Mouse (Mus musculus) retina, postnatal 7 days (tissue): Measurements from ENCODE around the gene Wnt3.

ENCODE experiments used
- DNase-seq: peaks from one replicate; pipeline ENCODE4 v3.0.0-alpha.2; 2012; ENCODE audit warnings: low read depth, low spot score

Wnt3 gene

DNA sequence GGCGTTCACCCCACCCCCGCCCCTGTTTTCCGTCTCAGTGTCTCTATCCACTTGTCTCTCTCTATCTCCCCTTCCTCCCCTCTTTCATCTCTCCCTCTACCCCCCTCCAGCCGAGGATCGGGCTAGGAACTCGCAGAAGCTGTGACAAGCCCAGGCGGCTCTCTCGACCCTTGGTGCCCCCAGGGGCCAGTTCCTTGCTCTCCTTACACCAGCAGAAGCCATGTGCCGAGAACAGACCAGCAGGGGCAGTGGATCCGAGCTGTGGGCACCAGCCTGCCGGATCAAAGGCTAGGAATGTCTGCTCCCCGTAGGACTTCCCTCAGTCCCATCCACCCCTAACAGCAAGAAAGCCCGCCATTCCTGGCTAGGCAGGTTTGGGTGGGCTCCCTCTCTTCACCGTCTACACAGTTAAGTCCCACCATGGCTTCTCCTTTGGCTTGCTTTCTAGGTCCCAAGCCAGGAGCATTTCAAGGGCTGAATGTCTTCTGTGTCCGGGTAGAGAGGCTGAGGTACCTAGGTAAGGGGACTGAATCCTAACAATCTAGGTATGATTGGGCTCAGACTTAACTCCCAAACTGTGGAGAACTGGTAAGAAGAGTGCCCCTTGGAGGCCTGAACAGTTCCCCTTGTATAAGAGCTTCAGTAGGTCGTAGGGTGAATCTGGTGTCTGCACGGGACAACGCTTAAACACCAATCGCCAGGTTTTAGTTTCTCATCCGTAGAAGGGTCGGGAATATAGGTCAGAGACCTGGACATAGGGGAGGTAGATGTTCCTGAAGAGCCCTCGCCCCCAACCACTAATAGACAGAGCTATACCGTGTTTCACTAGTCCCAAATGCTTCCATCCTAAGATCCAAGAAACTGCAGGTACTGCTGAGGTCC is 1.2 kb upstream of the Wnt3 start:
- no peak for DNase-seq

DNA sequence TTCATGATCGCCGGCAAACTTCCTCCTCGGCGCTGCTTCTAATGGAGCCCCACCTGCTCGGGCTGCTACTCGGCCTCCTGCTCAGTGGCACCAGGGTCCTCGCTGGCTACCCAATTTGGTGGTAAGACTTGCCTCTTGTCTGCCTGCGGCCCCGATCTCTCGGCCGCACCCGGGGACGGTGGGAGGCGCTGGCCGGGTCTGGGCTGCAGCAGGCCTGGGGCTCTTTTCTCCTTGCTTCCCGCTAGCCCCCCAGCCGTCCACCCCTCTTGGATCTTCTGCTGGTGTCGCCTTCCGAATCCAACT is 229 bp downstream of the Wnt3 start:
- no peak for DNase-seq

DNA sequence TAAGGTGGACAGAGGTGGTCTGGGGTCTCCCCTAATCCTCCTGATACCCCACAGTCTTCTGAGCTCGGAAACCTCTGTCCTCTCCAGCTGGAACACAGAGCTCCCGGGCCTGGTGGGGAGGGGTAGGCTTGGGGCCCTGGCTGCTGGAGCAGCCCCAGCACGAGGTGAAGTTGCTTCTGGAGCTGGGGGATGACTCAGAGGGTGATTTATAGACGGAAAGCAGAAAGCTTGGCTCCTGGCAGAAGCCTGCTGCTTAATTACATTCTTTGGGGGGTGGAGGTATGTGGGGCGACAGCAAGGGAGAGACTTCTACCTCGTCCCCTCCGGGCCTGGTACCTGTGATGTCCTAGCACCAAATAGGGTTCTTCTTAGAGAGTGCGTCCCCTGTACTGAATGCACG is 6.2 kb downstream of the Wnt3 start:
- DNase-seq, result no peak

DNA sequence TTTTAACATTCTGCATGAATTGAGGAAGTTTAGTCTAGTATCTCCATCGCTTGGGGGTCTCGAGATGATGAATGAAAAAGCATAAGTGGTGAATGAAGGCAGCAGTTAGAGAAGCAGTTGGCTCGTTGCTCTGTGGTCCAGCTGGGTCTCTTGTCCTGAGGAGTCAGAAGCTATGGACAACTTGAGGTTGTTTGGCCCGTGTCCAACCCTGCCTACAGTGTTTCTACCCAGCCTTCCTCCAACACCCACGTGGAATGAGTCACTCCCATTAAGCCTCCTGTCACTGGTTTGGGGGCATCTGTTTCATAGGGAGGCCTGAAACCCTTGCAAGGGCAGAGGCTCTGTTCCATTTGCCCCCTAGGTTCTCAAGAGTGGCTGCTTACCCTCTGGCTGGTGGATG is 16.0 kb downstream of the Wnt3 start:
- no peak for DNase-seq

DNA sequence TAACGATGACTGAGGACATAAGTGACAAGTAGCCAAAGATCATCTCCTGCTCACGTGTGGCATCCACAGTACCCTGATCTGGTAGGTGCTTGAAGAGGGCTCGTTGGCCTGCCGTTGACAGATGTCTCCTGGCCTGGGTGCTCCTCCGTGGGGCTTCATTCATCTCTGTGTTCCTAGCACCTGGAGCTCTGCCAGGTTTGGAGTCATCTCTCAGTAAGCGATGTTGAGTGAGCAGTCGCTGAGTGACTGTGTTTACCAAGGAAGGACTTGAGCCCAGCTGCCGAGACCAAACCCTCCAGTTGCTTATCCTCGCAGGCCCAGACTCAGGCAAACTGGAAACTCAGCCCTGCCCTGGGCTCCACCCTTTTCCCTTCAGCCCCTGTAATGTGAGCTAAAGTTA is 27.2 kb downstream of the Wnt3 start:
- no peak for DNase-seq

DNA sequence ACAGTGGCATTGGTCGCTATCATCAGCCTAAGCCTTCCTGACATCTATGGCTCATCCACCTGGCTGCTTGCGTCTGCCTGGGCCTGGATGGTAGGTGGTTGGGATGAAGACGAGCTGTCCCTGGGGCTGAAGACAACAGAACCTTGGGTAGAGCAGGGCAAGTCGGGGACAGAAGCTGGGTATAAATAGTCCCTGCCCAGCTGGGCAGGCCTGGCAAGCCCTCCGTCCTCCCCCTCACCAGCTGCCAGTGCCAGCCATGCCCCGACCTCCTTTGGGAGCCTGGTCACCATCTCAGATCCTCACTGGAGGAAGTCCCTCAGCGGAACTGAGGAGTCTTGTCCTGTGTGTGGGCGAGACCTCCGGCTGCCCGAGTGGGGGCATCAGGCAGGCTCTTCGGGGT is 30.2 kb downstream of the Wnt3 start:
- no peak for DNase-seq

DNA sequence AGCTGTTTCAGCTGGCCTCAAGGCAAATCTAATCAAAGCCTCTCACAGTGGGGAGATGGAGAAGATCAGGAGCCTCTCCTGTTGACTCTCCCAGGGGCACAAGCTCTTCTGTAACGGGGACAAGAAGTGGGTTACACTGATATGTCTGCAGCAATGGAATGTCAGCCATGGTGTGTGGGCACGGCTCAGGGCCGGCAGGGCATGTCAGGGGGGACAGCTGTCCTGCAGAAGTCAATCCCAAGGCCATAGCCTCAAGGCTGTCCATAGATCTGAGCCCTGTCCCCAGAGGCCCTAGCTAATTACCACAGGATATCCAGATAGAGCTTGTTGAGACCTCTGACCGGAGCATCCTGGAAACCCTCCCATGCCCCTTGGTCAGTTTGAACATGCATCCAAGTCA is 30.9 kb downstream of the Wnt3 start:
- DNase-seq, result no peak

DNA sequence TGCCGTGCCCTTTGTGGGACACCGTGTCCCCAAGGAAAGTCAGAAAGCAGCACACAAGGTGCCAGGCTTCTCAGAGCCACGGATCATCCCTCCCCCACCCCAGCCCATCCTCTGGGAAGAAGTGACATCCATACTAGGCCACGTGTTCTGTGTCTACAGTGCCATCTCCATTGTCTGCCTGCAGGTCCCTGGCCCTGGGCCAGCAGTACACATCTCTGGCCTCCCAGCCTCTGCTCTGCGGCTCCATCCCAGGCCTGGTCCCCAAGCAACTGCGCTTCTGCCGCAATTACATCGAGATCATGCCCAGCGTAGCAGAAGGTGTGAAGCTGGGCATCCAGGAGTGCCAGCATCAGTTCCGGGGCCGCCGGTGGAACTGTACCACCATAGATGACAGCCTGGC is 34.0 kb downstream of the Wnt3 start:
- peak; percentile 33 for DNase-seq

DNA sequence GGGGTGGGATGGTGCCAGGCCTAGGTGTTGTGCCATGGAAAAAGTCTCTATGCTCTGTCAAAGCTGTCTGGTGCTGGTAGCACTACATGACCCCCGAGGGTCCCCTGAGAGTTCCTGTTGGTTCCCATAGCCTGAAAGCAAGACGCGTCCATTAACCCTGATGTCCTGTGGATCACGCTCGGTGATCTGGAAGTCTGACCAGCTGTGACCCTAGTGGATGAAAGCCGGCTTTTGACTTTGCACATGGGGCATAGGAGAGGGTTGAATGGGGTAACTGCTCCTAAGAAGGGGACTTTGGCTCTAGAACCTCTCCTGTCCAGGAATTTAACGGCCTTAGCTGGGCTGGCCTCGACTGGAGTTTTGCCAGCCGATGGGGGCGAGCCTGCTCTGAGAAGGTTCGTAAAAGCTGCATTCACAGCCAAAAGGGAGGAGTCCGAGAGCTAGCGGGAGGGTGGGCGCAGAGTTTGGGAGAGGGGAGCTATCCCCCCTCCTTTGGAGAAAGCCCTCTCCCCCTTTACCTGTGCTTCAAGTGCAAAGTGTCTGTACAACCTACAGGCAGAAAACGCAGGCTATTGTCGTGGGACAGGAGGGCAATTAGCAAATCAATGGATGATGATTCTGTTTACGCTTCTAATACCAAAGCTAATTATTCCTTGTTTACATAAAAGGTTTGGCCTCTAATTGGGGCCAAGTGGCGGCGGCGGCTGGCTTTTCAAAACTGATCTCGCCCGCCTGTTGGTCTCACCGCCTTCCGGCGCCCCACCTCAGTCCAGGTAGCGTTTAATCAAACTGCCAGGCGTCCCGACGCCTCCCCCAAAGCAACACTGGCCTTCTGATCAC is 35.0 kb downstream of the Wnt3 start:
- no peak for DNase-seq

DNA sequence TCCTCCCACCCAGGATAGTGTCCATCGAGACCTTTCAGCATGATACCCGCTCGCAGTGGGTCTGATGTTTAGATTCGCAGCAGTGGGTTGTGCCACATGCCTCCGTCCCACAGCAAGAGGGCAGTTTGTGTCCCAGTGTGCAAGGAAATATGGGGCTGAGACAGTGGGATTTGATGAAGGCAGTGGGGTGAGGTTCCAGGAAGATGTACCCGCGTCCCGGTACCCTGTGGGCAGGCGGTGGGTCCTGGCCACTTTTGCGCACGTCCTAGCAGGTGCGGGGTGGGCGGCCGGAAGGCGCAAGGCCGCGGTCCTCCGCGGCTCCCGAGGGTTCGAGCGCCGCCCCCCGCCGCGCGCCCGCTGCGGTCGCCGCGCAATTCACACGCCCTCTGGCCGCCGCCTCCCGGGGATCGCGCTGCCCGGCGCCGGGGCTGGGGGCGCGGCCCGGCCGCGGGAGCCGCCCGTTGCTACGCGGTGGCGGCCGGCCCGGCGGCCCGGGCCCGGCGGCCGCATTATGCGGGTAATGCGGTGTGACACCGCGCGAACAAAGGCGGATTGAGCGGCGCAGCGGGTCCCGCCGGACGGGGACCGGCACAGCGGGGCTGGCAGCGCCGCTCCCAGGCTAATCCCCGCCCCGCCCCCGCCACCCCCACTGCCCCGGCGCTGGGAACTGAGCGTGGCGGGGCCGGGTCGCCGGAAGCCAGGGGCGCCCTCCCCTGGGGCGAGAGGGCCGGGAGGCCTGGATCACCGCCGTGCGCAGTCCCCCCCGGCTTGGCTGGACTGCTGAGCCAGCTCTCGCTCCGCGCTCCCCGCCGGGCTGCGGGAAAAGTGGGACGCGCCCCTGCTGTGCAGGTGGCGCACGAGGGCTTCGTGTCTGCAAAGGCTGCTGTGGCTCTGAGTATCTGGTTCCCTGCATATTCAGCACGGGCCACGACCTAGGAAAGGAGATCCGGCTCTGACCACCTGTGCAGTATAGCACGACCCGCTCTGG is 36.0 kb downstream of the Wnt3 start:
- peak; percentile 65 for DNase-seq

DNA sequence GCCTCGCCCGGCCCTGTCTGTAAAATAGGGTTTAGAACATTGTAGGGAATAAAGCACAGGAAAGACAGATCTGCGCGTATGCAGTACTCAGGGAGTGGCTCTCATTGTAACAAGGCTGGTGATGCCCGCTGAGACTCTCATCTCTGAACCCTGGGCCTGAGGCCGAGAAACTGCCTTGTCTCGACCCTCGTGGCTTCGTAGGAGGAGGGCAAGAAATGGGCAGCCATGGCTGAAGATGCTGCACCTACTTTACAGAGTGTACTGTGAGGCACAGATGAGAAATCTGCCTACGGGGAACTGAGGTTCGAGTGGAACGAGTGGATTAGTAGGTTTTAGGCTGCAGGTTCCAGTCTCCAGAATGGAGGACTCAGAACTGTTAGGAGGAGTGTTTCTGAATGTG is 36.7 kb downstream of the Wnt3 start:
- DNase-seq, result no peak

DNA sequence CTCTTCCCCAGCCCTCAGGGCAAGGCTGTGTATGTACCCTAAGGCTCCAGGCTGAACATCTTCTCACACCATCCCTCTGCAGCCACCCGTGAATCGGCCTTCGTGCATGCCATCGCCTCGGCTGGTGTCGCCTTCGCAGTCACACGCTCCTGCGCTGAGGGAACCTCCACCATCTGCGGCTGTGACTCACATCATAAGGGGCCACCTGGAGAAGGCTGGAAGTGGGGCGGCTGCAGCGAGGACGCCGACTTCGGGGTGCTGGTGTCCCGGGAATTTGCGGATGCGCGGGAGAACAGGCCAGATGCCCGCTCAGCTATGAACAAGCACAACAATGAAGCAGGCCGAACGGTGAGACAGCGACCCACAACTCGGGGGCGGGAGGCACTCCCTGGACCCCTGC is 37.3 kb downstream of the Wnt3 start:
- no peak for DNase-seq

DNA sequence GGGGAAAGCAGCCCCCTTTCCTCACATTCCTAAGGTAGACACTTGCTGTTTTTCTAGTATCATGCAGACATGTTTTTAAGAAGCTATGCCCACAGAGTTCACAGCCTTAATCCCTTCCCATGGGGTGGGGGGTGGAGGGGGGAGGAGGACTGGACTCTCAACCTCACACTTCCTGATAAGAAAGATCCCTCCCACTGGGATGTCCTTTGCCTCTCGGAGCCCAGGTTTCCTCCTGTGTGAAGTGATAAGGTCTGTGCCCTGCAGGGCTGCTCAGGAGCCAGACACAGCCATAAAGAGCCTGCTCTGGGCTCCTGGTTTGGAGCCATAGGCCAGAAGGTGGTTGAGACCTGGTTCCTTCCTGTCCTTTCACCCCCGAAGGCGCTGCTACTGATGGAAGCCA is 40.9 kb downstream of the Wnt3 start:
- no peak for DNase-seq

DNA sequence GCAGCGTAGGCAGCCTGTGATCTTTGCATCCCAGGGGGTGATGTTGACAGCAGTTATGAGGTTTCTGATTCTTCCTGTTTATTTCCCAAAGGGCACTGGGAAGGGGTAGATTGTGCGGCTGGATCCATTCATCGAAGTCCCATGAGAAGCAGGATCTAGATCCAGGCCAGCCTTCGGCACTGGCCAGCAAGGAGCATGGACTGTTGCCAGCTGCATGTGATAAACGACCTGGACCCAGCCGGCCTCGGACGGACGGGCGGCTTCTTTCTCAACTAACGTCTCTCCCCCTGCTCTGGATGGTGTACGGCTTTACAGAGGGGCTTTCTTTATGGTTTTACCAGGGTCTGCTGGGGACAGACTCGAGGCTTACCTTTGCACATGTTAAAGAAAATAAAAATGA is 42.0 kb downstream of the Wnt3 start:
- DNase-seq, result no peak

DNA sequence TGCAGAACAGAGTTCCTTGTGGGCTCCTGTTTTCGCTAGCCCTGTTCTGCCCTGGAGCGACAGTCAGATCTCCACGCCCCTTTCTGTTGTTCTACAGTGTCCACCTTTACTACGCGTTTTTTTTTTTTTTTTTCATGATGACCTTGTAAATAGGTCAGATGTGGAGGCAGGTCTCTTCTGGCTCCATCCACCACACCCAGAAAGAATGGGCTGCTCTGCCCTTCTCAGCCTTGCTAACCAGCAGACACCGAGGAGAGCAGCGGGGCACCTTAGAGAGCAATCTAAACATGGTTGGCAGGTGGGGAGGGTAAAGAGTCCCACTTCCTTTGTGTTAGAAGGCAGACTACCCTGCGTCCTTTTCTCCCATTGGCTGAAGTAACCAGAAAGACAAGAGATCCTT is 42.8 kb downstream of the Wnt3 start:
- DNase-seq, result no peak

DNA sequence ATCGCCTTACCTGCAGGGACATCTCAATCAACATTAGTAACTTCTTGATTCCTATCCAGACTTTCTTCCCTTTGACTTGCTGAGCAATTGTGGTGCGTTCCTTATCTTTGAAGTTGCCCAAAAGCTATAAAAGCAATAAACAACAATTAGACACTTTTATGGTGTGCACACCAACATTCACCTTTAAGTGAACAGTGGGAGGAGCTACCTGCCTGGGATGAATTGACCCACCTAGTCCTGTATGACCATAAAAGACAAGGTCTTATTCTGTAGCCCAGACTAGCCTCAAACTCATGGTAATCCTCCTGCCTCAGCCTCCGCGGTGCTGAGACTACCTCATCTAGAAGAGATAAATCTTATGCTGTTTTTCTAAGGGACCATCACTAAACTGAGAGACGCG is 53.3 kb downstream of the Wnt3 start:
- no peak for DNase-seq

DNA sequence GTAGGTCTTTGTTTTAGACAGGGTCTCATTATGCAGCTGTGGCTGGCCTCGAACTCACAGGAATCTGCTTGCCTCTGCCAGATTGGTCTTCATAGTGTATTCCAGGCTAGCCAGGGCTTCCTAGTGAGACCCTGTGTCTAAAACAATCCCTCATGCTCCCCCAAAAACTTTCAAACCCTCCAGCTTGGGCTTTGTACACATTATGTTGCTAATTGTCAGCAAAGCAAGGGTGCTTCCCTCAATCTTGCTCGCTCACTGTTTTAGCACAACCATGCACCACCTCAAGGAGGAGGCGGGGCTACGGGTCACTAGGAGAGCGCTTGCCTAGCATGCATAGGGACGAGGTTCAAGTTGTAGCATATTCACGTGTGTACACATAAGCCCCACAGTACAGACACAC is 54.9 kb downstream of the Wnt3 start:
- no peak for DNase-seq

DNA sequence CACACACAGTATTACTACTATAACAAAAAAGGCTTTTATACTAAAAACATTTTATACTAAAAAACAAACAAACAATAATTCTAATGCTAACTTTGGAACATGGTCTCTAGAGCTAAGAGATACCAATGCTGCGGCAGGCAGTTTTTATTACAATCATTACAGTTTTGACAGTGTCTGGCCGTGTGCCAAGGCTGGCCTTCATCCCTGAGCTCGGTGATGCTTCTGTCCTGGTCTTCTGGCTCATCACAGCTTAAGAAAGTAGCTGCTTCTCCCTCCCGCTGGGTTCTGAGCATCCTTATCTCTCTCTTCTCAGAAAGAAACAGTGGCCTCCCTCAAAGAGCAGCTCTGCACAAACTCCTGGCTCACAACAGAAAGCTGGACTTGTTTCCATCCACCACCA is 56.0 kb downstream of the Wnt3 start:
- DNase-seq, result no peak

DNA sequence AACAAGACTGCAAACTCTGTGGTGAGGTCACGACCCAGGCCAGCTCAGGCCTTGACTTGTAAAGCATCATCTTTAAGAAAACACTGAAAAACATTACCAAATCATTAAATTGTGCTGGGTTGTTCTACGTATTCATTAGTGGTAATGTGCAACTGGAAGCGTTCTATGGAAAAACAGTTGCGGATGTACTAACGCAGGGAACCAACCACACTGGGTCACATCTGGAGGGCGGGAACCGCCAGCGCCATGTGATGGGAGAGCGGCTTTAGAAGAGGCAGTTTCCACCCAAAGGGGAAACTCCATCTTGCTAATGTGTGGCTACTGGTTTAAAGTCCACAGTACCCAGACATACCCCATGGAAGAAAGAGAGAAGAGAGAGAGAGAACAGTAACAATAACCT is 56.5 kb downstream of the Wnt3 start:
- DNase-seq, result no peak

DNA sequence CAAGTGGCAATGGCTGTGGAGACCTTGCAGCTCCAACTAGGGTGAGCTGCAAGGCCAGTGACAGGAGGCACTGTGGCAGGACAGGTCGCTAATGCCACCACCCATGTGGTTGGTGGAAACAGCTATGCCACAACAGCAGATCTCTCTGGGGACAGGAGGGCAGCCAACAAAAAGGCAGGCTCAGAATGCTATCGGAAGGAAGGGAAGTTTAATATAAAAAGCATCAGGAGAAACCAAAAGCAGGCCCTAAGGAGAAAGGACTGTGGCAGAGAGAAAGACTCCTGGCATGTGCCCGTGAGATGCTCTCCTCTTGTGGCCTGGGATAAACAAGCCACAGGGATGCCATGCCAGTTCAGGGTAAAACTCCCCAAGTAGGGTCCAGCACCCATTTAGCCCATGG is 57.8 kb downstream of the Wnt3 start:
- DNase-seq, result no peak

DNA sequence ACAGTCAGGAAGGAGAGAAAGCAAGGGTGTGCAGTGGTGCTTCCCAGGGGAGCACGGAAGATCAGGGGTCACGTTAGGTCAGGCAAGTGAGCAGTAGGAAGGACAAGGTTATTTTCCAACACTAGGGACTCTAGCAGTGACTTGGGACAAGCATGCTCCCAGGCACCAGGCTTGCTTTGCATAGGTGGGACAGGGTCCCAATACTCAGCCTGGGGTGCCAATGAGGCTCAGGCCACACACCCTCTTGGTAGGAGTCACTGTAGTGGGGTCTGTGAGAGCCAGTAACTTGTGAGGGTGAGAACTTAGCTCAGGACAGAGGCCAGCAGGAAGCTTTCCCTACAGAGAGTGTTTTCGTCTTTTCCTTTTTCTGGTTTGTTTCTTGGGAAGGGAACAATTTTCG is 58.4 kb downstream of the Wnt3 start:
- no peak for DNase-seq

DNA sequence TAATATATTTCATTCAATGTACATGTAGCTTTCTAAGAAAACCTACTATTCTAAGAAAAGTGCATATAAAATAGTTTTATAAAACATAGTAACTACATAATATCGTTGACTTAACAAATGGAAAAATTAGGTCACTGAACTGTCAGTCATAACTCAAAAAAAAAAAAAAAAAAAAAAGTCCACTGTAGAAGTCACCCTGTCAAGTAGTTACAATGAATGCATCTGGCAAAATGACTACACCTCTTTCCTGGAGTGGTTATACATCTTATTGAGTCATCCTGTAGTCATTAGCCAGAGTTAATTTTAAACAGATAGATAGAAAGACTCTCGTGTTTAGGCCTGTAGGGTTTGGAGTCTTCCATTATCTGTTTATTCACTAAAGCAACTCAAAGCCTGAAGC is 65.0 kb downstream of the Wnt3 start:
- DNase-seq, result no peak
